Mouse (Mus musculus): Measurements from ENCODE around the gene Prr5.

The Prr5 gene

DNA sequence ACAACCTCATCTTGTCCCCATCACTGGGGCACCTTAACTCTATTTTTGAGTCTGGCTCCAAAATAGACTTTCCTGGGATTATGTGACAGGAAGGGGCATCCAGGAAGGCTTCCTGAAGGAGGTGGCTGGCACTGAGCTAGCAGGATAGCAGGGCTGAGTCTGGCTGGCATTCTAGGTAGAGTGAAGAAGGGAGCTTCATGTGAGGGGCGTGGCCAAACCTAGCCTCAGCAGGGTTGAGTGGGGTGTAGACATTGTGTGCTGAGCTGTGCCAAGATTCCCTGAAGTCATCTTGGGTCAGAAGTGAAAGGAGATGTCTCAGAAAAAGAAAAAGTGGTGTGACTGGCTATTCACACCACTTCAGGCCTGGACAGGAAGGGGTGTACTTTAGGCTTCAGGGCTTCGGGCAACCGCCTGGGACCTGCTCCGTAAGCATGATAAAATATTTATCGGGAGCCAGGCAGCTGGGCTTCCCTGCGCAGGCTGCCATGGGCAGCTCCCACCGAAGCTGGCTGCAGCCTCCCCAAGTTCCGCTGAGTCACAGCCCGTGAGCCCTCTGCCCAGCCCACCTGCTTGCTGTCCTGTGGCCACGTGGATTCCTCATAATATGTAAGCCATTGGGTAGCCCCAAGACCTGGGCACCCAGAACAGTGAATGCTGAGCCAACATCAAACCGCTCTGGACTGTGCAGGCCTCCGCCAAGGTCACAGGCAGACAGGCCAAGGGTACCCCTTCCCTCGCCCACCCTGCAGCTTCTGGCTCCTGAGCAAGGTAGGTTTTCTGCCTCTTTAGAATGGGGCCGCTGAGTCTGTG lies at the start of gene Prr5:
TSS of gene Prr5 (plus strand) at position 683 of the 810 bp plus-strand sequence.
- DNase-seq (ENCODE audit: low read depth, low spot score) = no peak

DNA sequence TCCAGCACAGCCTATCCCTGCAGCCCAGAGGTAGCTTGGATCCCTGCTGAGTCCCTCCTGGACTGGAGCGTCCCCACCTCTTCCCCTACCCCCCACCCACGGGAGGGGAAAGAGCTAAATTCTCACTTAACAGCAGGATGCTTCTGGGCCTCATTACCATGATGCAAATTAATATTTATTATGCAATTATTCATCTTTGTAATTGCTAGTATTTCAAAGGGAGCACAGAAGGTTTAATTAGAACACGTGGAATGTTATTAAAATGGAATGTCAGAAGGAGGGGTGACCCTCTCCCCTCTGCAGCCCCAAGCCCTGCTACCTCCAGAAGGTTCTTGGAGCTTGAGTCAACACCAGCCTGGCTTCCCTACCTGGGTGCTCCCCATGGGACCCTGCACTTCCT lies 49.4 kb upstream of the Prr5 start:
- DNase-seq (ENCODE audit: low read depth, low spot score) = no peak

DNA sequence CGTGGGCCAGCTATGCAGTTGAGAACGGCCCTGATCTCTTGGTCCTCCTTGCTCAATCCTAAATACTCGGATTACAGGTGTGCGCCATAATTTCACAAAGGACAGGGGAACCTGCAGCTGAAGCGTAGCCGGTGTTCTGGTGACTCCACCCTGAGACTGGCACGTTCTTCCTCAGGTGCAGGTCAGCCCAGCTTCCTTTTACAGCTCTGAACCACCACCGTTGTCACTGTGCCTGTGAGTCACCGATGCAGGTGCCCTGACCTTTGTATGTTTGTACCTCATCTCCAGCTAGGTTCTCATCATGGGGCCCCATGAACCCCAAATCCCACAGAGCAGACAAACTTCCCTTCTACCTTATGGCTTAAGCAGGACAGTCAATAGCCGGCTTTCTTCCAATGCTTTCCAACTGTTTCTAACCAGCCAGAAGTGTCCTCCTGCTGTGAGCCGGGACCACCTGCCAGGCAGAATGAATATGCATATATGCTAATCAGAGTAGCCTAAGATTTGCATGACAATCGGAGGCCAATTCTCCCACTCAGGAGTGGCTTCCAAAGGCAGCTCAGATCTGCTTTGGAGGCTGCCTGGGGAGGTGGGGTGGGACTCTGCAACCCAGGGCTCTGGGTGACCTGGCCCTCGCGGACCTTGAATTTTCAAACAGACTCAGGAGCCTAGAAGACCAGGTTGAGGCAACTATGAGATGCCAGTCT lies 47.5 kb upstream of the Prr5 start:
- no peak for DNase-seq (ENCODE audit: low read depth, low spot score)

GRCm38 (mm10) chr15:84624870-84625269 lies 44.5 kb upstream of the Prr5 start:
- DNase-seq (ENCODE audit: low read depth, low spot score) = no peak

DNA sequence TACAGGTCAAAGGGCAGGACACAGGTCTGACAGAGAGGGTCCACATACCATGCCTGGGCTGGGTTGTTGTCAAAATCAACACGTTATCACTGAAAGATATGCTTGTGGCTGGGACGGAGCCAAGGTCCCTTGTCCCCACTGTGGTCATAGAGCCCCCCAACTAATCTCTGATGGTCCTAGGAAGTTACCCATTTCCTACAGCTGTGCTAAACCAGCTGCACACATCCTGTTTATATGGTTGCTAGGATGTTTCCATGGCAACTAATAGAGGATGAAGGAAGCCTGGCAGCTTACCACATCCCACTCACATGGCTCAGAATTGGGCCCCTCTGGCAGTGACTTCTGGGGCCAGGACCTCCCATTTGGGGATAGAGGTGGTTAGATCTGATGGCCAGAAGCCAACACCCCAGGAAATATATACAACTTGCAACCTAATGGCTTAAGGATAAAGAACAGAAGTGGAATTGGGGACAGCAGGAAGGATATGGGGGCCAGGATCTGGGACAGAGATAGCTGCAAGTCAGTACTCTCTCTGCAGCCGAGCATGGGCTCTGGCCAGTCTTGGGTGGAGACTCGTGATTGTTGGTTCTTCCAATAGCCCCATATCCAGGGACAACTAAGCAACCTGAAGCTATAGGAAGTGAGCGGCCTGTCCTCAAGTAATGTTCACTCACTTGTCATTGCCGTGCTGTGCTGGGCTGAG lies 43.6 kb upstream of the Prr5 start:
- DNase-seq (ENCODE audit: low read depth, low spot score) = no peak

DNA sequence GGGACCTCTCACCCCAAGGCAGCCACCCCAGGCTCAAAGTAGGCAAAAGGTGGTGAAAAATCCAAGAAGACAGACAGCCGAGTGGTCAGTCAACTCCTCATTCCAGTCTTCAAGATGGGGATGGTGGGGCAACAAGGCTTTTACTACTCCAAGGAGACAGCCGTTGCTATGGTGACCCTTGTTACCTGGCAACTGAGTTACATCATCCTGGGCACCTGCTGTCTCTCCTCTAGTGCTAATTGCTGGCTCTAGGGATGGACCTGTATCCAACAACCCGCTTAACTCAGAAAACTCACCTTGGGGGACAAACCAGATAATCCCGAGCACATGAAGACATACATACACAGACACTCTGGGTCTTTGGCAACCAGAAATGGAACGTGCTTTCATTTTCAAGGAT lies 42.1 kb upstream of the Prr5 start:
- DNase-seq (ENCODE audit: low read depth, low spot score) = no peak

GRCm38 (mm10) chr15:84629680-84630079 lies 39.7 kb upstream of the Prr5 start:
- no peak for DNase-seq (ENCODE audit: low read depth, low spot score)

DNA sequence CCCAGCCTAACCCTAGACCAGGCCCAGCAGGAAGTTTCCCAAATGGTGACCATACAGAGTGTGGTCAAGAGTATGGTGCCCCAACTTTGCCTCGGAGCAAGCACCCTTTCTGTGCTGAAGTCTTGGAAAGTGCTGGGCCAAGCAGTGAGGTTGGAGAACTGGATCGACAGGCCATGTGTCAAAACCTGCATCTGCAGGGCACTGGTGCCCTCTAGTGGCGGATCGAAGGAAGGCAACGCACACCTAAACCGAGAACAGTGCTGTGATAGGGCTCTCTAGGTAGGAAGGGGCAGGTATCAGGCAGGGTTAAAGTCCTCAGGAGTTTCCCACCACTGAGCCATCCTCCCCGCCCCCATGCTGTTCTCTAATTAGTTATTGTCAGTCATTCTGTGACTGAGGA lies 37.9 kb upstream of the Prr5 start:
- DNase-seq (ENCODE audit: low read depth, low spot score) = peak; percentile 46

GRCm38 (mm10) chr15:84634361-84634760 lies 35.1 kb upstream of the Prr5 start:
- no peak for DNase-seq (ENCODE audit: low read depth, low spot score)

GRCm38 (mm10) chr15:84638405-84638804 lies 31.0 kb upstream of the Prr5 start:
- DNase-seq (ENCODE audit: low read depth, low spot score) = no peak

DNA sequence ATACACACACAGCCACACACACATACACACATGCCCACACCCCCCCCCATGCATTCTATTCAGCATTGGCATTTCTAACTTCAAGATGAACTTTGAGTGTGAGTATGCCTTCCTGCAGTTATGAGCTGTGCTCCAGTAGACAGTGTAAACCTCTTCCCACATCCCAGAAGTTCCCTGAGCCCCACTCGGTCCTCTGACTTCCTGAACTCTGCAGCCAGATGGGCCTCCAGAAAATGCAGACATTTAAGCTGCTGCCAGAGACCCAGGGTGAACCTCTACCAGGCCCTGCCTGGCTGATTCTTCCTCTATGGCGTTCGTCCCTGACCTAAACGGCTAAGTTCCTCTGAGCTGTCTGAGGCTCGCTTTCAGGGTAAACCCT lies 30.4 kb upstream of the Prr5 start:
- no peak for DNase-seq (ENCODE audit: low read depth, low spot score)

- no peak for DNase-seq (ENCODE audit: low read depth, low spot score)
Observed at GRCm38 (mm10) chr15:84639451-84640136, 29.8 kb upstream of the Prr5 start.

GRCm38 (mm10) chr15:84640722-84641121 lies 28.7 kb upstream of the Prr5 start:
- DNase-seq (ENCODE audit: low read depth, low spot score) = no peak

DNA sequence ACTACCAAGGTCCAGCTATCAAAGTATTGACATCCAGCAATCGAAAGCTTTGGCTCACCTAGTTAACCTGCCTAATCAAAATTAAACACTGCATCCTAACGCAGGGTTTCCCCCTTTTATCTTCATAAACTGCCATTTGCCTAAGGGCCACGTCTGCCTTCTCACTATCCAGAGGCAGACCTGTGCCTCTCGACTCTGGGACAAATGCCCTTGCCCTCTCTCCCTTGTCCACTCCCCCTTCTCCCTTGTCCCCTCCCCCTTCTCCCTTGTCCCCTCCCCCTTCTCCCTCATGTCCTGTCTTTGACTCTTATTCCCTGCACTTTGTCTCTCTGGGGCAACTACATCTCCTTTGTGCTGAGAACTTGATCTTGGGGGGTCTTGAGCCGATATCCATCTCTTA lies 28.3 kb upstream of the Prr5 start:
- no peak for DNase-seq (ENCODE audit: low read depth, low spot score)

DNA sequence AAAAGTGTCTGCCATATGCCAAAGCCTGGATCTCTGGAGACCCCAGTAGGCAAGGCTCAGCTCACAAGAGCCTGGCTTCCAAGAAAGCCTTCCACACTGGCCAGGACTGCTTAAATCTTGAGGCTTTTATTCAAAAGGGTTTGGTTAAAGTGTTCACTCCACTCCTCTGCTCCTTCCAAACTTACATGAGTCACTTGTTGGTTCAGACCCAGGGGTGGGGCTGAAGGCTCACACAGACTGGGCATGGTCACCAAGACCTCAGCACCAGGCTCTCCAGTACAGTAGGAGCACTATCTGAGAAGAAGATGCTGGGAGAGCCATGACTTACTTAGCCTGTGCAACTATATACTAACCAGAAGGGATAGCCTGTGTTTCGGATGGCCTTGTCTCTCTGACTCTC lies 27.5 kb upstream of the Prr5 start:
- DNase-seq (ENCODE audit: low read depth, low spot score) = no peak

- DNase-seq (ENCODE audit: low read depth, low spot score) = no peak
Observed at GRCm38 (mm10) chr15:84643178-84643577, 26.2 kb upstream of the Prr5 start.

DNA sequence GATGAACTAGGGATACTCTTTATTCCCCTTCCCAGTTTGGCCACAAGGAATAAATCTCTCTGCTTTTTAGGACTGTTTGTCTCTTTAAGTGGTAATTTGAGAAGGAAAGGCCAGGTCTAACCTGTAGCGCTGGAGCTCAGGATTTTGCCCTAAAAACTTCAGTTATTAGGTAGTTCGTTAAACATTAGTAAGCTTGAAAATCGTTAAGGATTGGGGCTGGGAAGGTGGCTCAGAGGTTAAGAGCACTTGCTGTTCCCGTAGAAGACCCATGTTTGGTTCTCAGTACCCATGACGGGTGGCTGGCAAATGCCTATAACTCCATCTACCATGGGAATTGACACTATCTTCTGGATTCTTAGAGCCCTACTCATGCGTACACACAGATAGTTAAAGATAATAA lies 17.9 kb upstream of the Prr5 start:
- DNase-seq (ENCODE audit: low read depth, low spot score) = no peak

DNA sequence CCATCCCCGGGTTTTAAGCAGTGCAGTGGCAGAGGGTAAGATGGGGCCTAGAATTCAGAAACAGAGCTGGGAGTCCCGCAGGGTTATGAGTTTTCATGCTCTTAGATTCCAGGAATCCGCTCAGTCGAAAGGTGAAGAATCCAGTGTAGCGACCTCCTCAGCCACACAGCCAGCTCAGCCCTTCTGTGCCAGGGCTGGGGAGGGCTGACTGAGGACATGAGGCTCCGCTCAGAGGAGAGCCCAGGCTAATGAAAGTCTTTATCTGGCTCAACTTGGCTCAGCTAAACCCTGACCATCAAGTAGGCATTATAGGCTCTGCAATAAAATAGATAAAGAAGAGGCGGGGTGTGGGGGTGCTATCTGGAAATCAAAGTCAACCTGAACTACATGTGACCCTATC lies 16.3 kb upstream of the Prr5 start:
- DNase-seq (ENCODE audit: low read depth, low spot score) = no peak

DNA sequence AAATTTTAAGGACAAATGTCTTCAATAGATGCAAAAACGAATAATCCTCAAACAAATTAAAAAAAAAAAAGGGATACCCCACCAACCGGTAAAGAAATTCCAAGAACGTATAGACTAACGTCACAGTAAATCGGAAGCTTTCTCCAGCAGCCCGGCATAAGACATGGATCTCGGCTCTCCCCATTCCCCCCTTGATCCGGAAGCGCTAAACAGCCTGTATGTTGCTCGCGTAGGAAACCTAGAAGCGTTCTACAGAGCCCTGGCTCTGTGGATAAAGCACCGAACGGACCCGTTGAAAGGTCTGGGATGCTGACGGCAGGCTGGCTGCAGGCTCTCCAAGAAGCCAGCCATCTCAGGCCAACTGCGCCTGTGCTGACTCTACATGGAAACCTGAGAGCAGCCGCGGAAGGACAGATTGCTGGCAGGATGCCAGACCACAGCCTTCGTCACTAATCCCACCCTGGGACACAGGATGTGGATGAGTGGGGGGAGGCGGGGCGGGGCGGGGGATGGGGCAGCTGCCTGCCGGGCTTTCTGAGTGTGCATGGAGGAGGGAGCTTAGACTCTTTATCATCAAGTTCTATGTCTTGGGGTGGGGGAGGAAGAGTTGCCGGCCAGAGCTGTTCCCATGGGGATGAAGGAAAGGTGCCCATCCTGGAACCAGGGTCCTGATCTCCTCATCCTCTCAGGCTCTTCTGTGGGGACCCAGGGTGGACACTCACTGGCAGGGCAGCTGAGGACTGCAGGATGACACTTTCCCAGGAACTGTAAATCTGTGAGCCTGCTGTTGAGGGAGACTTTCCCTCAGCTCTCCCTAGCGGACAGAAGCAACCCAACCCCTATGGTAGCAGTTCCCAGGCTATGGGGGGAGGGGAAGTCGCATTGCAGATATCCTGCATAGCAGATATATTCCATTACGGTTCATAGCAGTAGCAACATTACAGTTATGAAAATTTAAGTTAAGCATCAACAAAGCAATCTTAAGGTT lies 15.1 kb upstream of the Prr5 start:
- DNase-seq (ENCODE audit: low read depth, low spot score) = peak; percentile 60

DNA sequence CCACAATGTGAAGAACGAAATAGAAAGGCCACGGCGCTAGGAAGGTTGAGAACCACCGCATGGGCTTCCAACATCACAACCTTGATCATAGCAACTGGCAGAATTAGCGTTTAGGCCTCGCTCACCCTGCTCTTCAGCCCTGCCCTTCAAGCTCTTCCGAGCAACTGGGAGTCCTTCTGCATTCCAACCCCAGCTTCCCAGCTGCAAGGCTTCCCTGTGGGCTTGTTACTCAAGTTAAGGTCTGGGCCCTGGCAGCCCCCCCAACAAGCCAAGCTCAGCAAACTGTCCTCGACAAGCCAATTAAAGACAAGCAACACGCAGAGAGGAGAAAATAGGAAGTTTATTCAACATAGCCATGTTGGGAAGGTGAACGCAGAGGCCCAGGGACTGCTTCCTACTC lies 14.4 kb upstream of the Prr5 start:
- no peak for DNase-seq (ENCODE audit: low read depth, low spot score)

DNA sequence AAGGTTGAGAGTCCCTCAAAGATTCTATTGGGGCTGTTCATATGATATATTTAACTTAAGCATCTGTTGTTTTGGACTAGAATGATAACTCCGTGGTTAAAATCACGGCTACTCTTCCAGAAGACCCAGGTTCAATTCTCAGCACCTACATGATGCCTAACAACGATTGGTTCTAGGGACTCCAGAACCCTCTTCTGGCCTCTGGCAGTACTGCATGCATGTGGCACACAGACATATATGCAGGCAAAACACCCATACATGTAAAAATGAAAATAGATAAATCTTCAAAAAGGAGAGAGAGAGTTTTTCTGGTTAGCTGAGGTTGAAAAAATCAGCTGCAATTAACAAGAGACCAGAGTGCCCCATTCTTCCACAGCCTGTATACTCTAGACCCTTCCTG lies 12.7 kb upstream of the Prr5 start:
- DNase-seq (ENCODE audit: low read depth, low spot score) = no peak

Measured in retina, adult 2 months (tissue).